Mouse (Mus musculus) small intestine, adult 2 months (tissue): Measurements from ENCODE around the gene 4930550C14Rik.

Experiments used
- CTCF ChIP-seq: fragments of 200-500 bp; IDR thresholded peaks from 2 replicates; pipeline ENCODE4 v1.5.1; 2012; ENCODE audit warnings: low read depth, mild to moderate bottlenecking, control low read depth, inconsistent platforms, low read length, moderate library complexity, mixed read lengths; ENCODE audit not compliant: insufficient replicate concordance, insufficient read length; ENCODE audit errors: extremely low read depth
- POLR2A ChIP-seq: fragments of 200-500 bp; IDR thresholded peaks from 2 replicates; pipeline ENCODE4 v1.6.1; 2012; ENCODE audit warnings: low read depth, mild to moderate bottlenecking, control low read depth, inconsistent platforms, low read length, moderate library complexity

DNA sequence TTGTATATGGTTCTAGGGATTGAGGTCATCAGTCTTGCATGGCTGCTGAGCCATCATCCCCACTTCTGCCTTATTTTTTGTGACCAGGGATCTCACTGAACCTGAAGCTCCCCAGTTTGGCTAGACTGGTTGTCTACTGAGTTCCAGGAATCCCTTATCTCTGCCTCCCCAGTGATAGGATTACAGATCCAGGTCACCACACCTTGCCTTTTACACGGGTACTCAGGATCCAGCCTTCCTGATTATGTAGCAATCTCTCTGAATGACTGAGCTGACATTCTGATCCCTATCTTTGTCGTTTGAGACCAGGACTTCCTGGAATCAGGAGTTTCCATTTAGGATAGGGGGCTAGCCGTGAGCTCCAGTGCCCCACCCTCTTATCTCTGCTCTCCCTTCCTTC lies 30.8 kb upstream of the 4930550C14Rik start:
- no peak for TF ChIP-seq POLR2A
- TF ChIP-seq CTCF = no peak
